Mouse (Mus musculus) midbrain, embryonic 10.5 days (tissue): ENCODE measurements around the gene Atp6v0b. TPM values are rescaled to one million over a fixed set of nuclear protein-coding genes. Genes with fewer than 3 reads are reported as not detected.

Source experiments
- DNase-seq: peaks from one replicate; pipeline ENCODE4 v3.0.0-alpha.2; 2017; ENCODE audit warnings: low spot score
- H3K27ac ChIP-seq: fragments of 300-500 bp; sonication (generic); replicated peaks from 2 replicates; pipeline ENCODE4 v1.5.1; 2016; ENCODE audit warnings: mild to moderate bottlenecking
- H3K27me3 ChIP-seq: fragments of 300-500 bp; sonication (generic); 2 replicates; pipeline ENCODE4 v1.6.1; 2016; ENCODE audit warnings: low read depth, mild to moderate bottlenecking; ENCODE audit not compliant: poor library complexity, severe bottlenecking
- H3K36me3 ChIP-seq: fragments of 300-500 bp; sonication (generic); 2 replicates; pipeline ENCODE4 v1.6.1; 2016; ENCODE audit warnings: mild to moderate bottlenecking, moderate library complexity
- H3K4me1 ChIP-seq: fragments of 300-500 bp; sonication (generic); 2 replicates; pipeline ENCODE4 v1.6.1; 2016
- H3K4me3 ChIP-seq: fragments of 300-500 bp; sonication (generic); 2 replicates; pipeline ENCODE4 v1.5.1; 2016; ENCODE audit warnings: mild to moderate bottlenecking, moderate library complexity
- H3K9me3 ChIP-seq: fragments of 300-500 bp; sonication (generic); replicated peaks from 2 replicates; pipeline ENCODE4 v1.6.1; 2016; ENCODE audit warnings: mild to moderate bottlenecking
- WGBS: fragments of 180-500 bp; shearing (Covaris S2); methylation state at CpG from one replicate; pipeline ENCODE4 v1.1.7; 2016; 5-methylcytosine and 5-hydroxymethylcytosine counted together
- polyA plus RNA-seq: library from polyadenylated mRNA; unstranded; fragments of >200 nt; fragmentation: Nextera tagmentation; extraction: Ambion mirVana; gene quantifications from 2 replicates; pipeline ENCODE4 v1.2.1, GENCODE M21; 2016

Atp6v0b gene
- polyA plus RNA-seq, 1 experiment from 2014 or later: 193 TPM

GRCm38 (mm10) chr4:117904094-117904493 is 17.0 kb upstream of the Atp6v0b start:
- 91% methylated on average over 10 of the region's 10 CpGs for WGBS

GRCm38 (mm10) chr4:117898111-117898510 is 11.0 kb upstream of the Atp6v0b start:
- DNase-seq: no peak
- Histone ChIP-seq H3K4me3 (no peak overlapping the region), H3K4me1 (no peaks in the 10 kb centered on the region), H3K27me3 (no peaks in the 10 kb centered on the region), H3K36me3 (peaks cover 93% of the 10 kb centered on the region), H3K27ac (no peak overlapping the region), H3K9me3 (no peaks in the 10 kb centered on the region)
- WGBS: 83% methylated on average over 3 of the region's 3 CpGs

More at GRCm38 (mm10) chr4:117904094-117904493, 17.0 kb upstream of the Atp6v0b start:
- no peaks in the 10 kb centered on the region for H3K27me3 ChIP-seq
- no peaks in the 10 kb centered on the region for H3K9me3 ChIP-seq
- no peak overlapping the region for H3K4me3 ChIP-seq
- peaks cover 12% of the 10 kb centered on the region for H3K4me1 ChIP-seq
- no peak for DNase-seq
- H3K36me3 ChIP-seq: peaks cover 95% of the 10 kb centered on the region
- H3K27ac ChIP-seq: no peak overlapping the region

- H3K9me3 ChIP-seq: no peaks in the 10 kb centered on the region
- H3K4me1 ChIP-seq: peaks cover 11% of the 10 kb centered on the region
- H3K4me3 ChIP-seq: no peak overlapping the region
- no peak overlapping the region for H3K27ac ChIP-seq
- 96% methylated on average over 6 of the region's 6 CpGs for WGBS
- no peaks in the 10 kb centered on the region for H3K27me3 ChIP-seq
- DNase-seq: no peak
- H3K36me3 ChIP-seq: peaks cover 73% of the 10 kb centered on the region
Measured at GRCm38 (mm10) chr4:117896031-117896430, 8.9 kb upstream of the Atp6v0b start.

GRCm38 (mm10) chr4:117895339-117895738 is 8.2 kb upstream of the Atp6v0b start:
- Histone ChIP-seq H3K4me3 (no peak overlapping the region), H3K27ac (no peak overlapping the region), H3K9me3 (no peaks in the 10 kb centered on the region), H3K36me3 (peaks cover 69% of the 10 kb centered on the region), H3K27me3 (no peaks in the 10 kb centered on the region), H3K4me1 (peaks cover 18% of the 10 kb centered on the region)
- 84% methylated on average over 7 of the region's 7 CpGs for WGBS
- no peak for DNase-seq

- DNase-seq: no peak
- Histone ChIP-seq H3K4me3 (no peak overlapping the region), H3K36me3 (peaks cover 69% of the 10 kb centered on the region), H3K4me1 (peaks cover 19% of the 10 kb centered on the region), H3K27me3 (no peaks in the 10 kb centered on the region), H3K27ac (no peak overlapping the region), H3K9me3 (no peaks in the 10 kb centered on the region)
- 90% methylated on average over 8 of the region's 8 CpGs for WGBS
Measured at GRCm38 (mm10) chr4:117894601-117895000, 7.5 kb upstream of the Atp6v0b start.

GRCm38 (mm10) chr4:117893376-117893775 is 6.2 kb upstream of the Atp6v0b start:
- 25% methylated on average over 9 of the region's 9 CpGs for WGBS
- Histone ChIP-seq H3K36me3 (peaks cover 64% of the 10 kb centered on the region), H3K27me3 (no peaks in the 10 kb centered on the region), H3K4me1 (peaks cover 19% of the 10 kb centered on the region), H3K27ac (no peak overlapping the region), H3K9me3 (no peaks in the 10 kb centered on the region), H3K4me3 (no peak overlapping the region)
- peak; percentile 46 for DNase-seq

GRCm38 (mm10) chr4:117891738-117892161 is 4.6 kb upstream of the Atp6v0b start, which contains the start of gene Dph2:
TSS of gene Dph2 (minus strand) at chr4:117892032.
- peak; percentile 81 for DNase-seq
- H3K4me3 ChIP-seq: peak within 1 kb of the TSS; percentile 64
- peak within 1 kb of the TSS; percentile 46; the same call in 1 of the 2 replicates for H3K27ac ChIP-seq
- H3K9me3 ChIP-seq: no peaks in the 10 kb centered on the region
- H3K4me1 ChIP-seq: peaks cover 28% of the 10 kb centered on the region
- H3K36me3 ChIP-seq: peaks cover 47% of the 10 kb centered on the region
- WGBS: under 1% methylated on average over 21 of the region's 21 CpGs
- H3K27me3 ChIP-seq: no peaks in the 10 kb centered on the region

- Histone ChIP-seq H3K9me3 (no peaks in the 10 kb centered on the region), H3K4me1 (peaks cover 38% of the 10 kb centered on the region), H3K27me3 (no peaks in the 10 kb centered on the region), H3K27ac (no peak overlapping the region), H3K4me3 (peak overlapping the region; percentile 64), H3K36me3 (peaks cover 41% of the 10 kb centered on the region)
- DNase-seq: no peak
- 50% methylated on average over 8 of the region's 8 CpGs for WGBS
Measured at GRCm38 (mm10) chr4:117890750-117891149, 3.6 kb upstream of the Atp6v0b start.

- no peaks in the 10 kb centered on the region for H3K27me3 ChIP-seq
- H3K9me3 ChIP-seq: no peaks in the 10 kb centered on the region
- H3K27ac ChIP-seq: no peak overlapping the region
- peak overlapping the region; percentile 64; the same call in 1 of the 2 replicates for H3K4me3 ChIP-seq
- no peak for DNase-seq
- WGBS: 89% methylated on average over 14 of the region's 14 CpGs
- H3K4me1 ChIP-seq: peaks cover 44% of the 10 kb centered on the region
- peaks cover 41% of the 10 kb centered on the region for H3K36me3 ChIP-seq
Measured at GRCm38 (mm10) chr4:117890031-117890430, 2.9 kb upstream of the Atp6v0b start.

- peaks cover 46% of the 10 kb centered on the region for H3K4me1 ChIP-seq
- WGBS: 92% methylated on average over 15 of the region's 15 CpGs
- peaks cover 41% of the 10 kb centered on the region for H3K36me3 ChIP-seq
- H3K27me3 ChIP-seq: 0 out of 2 replicates have a peak, but pooled peaks cover 2% of the 10 kb centered on the region
- H3K27ac ChIP-seq: no peak overlapping the region
- no peaks in the 10 kb centered on the region for H3K9me3 ChIP-seq
- H3K4me3 ChIP-seq: 0 out of 2 replicates have a peak overlapping the region, but pooled peaks have one; percentile 11
- DNase-seq: no peak
Measured at GRCm38 (mm10) chr4:117889471-117889870, 2.3 kb upstream of the Atp6v0b start.

- Histone ChIP-seq H3K4me3 (peak overlapping the region; percentile 95), H3K4me1 (peaks cover 57% of the 10 kb centered on the region), H3K9me3 (no peaks in the 10 kb centered on the region), H3K27ac (no peak overlapping the region), H3K36me3 (peaks cover 40% of the 10 kb centered on the region), H3K27me3 (0 out of 2 replicates have a peak, but pooled peaks cover 8% of the 10 kb centered on the region)
- 76% methylated on average over 2 of the region's 2 CpGs for WGBS
- no peak for DNase-seq
Measured at GRCm38 (mm10) chr4:117887920-117888319, 787 bp upstream of the Atp6v0b start.

GRCm38 (mm10) chr4:117886644-117887043 is 489 bp downstream of the Atp6v0b start:
- Histone ChIP-seq H3K27ac (peak overlapping the region; percentile 86), H3K4me1 (peaks cover 63% of the 10 kb centered on the region), H3K9me3 (no peaks in the 10 kb centered on the region), H3K4me3 (peak overlapping the region; percentile 95), H3K36me3 (peaks cover 40% of the 10 kb centered on the region), H3K27me3 (0 out of 2 replicates have a peak, but pooled peaks cover 8% of the 10 kb centered on the region)
- no peak for DNase-seq
- 4% methylated on average over 24 of the region's 24 CpGs for WGBS

- Histone ChIP-seq H3K27ac (no peak overlapping the region), H3K4me1 (peaks cover 64% of the 10 kb centered on the region), H3K36me3 (peaks cover 46% of the 10 kb centered on the region), H3K4me3 (peak overlapping the region; percentile 95), H3K9me3 (no peaks in the 10 kb centered on the region), H3K27me3 (0 out of 2 replicates have a peak, but pooled peaks cover 8% of the 10 kb centered on the region)
- DNase-seq: no peak
- WGBS: 87% methylated on average over 9 of the region's 9 CpGs
Measured at GRCm38 (mm10) chr4:117885994-117886393, 1.1 kb downstream of the Atp6v0b start.
